Mouse (Mus musculus) intestine, embryonic 14.5 days (tissue): ENCODE results near the gene Kdm5b. TPM values are rescaled to one million over a fixed set of nuclear protein-coding genes. Genes with fewer than 3 reads are reported as not detected.

ENCODE experiments used
- ATAC-seq: fragments of 200-750 bp; cut with Nextera tagmentation; replicated peaks from 2 replicates; pipeline ENCODE4 v1.8.0; 2017; ENCODE audit warnings: low read depth, moderate number of reproducible peaks, moderate TSS enrichment, moderate library complexity; ENCODE audit not compliant: low FRiP score, low TSS enrichment
- DNase-seq: peaks from one replicate; pipeline ENCODE4 v3.0.0-alpha.2; 2018; ENCODE audit warnings: low spot score
- H3K27ac ChIP-seq: fragments of 300-500 bp; sonication (generic); 2 replicates; pipeline ENCODE4 v1.5.1; 2014; ENCODE audit warnings: low read depth, mild to moderate bottlenecking, control low read depth
- H3K27me3 ChIP-seq: fragments of 300-500 bp; sonication (generic); replicated peaks from 2 replicates; pipeline ENCODE4 v1.6.1; 2014; ENCODE audit warnings: low read length, control low read depth; ENCODE audit not compliant: control insufficient read depth, insufficient read depth
- H3K36me3 ChIP-seq: fragments of 300-500 bp; sonication (generic); 2 replicates; pipeline ENCODE4 v1.6.1; 2014; ENCODE audit warnings: low read length, control low read depth; ENCODE audit not compliant: control insufficient read depth, insufficient read depth
- H3K4me1 ChIP-seq: fragments of 300-500 bp; sonication (generic); replicated peaks from 2 replicates; pipeline ENCODE4 v1.6.1; 2014; ENCODE audit warnings: low read length, control low read depth, mixed read lengths; ENCODE audit not compliant: control insufficient read depth, insufficient read depth
- H3K4me2 ChIP-seq: fragments of 300-500 bp; sonication (generic); 2 replicates; pipeline ENCODE4 v1.6.1; 2014; ENCODE audit warnings: low read length
- H3K4me3 ChIP-seq: fragments of 300-500 bp; sonication (generic); 2 replicates; pipeline ENCODE4 v1.5.1; 2014; ENCODE audit warnings: low read depth, low read length, control low read depth, mixed read lengths
- H3K9ac ChIP-seq: fragments of 300-500 bp; sonication (generic); 2 replicates; pipeline ENCODE4 v1.6.1; 2014; ENCODE audit warnings: mild to moderate bottlenecking, low read length
- H3K9me3 ChIP-seq: fragments of 300-500 bp; sonication (generic); 2 replicates; pipeline ENCODE4 v1.6.1; 2016; ENCODE audit warnings: low read length, control low read depth; ENCODE audit not compliant: control insufficient read depth
- WGBS: fragments of 180-500 bp; shearing (Covaris S2); extraction: QIAGEN DNeasy Blood & Tissue Kit; methylation state at CpG from one replicate; pipeline ENCODE4 v1.1.7; 2014; 5-methylcytosine and 5-hydroxymethylcytosine counted together
- polyA plus RNA-seq: library from polyadenylated mRNA; unstranded; fragments of >200 nt; fragmentation: Nextera tagmentation; extraction: Ambion mirVana; gene quantifications from 2 replicates; pipeline ENCODE4 v1.2.1, GENCODE M21; 2014

Kdm5b gene
- polyA plus RNA-seq, 1 experiment from 2014 or later: 54.2 TPM

DNA sequence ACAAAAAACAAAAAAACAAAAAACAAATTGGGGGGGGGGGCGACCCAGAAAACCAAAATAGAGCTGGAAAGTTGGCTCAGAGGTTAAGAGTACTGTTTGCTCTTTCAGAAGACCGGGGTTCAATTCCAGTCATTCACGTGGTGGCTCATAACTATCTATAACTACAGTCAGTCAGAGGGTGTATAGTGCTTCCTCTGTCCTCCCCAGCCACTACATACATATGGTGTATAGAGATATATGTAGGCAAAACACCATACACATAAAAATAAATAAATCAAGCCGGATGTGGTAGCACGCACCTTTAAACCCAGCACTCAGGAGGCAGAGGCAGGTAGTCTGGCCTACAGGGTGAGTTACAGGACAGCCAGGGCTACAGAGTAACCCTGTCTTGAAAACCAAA lies 54.6 kb downstream of the Kdm5b start:
- DNase-seq: no peak
- no peak for ATAC-seq
- Histone ChIP-seq H3K27me3 (no peaks in the 10 kb centered on the region), H3K4me3 (no peak overlapping the region), H3K4me1 (no peaks in the 10 kb centered on the region), H3K9me3 (no peaks in the 10 kb centered on the region), H3K36me3 (peaks cover 76% of the 10 kb centered on the region), H3K27ac (no peak overlapping the region), H3K4me2 (no peak overlapping the region), H3K9ac (no peak overlapping the region)
- WGBS: 94% methylated on average over 5 of the region's 5 CpGs

DNA sequence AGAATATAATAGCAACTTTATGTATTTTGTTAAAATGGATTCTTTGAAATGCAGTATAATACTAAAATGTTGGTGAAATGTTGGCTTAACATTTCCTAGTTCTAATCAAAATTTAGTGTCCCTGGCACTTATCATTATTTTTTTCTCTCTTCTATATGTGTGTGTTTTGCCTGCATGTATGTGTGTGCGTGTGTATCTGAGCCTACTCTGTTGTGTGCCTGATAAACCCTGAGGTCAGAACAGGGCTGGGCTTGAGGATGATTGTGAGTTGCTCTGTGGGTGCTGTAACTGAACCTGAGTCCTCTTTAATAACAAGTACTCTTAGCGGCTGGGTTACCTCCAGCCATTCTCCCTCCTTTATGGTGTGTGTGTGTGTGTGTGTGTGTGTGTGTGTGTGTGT lies 55.0 kb downstream of the Kdm5b start:
- ATAC-seq (no peak), DNase-seq (no peak)
- H3K36me3 ChIP-seq: peaks cover 80% of the 10 kb centered on the region
- WGBS: 90% methylated on average over 2 of the region's 2 CpGs
- no peak overlapping the region for H3K4me3 ChIP-seq
- no peak overlapping the region for H3K9ac ChIP-seq
- no peaks in the 10 kb centered on the region for H3K27me3 ChIP-seq
- no peak overlapping the region for H3K27ac ChIP-seq
- H3K4me1 ChIP-seq: no peaks in the 10 kb centered on the region
- no peak overlapping the region for H3K4me2 ChIP-seq
- H3K9me3 ChIP-seq: no peaks in the 10 kb centered on the region

DNA sequence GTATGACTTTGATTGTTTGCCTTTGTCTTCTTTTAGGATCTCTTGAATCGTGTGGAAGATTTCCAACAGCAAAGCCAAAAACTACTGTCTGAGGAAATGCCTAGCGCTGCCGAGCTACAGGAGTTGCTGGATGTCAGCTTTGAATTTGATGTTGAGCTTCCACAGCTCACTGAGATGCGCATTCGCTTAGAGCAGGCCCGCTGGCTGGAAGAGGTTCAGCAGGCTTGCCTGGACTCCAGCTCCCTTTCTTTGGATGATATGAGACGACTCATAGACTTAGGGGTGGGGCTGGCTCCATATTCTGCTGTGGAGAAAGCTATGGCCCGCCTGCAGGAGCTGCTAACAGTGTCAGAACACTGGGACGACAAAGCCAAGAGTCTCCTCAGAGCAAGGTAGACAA lies 57.7 kb downstream of the Kdm5b start:
- Histone ChIP-seq H3K27me3 (no peaks in the 10 kb centered on the region), H3K27ac (no peak overlapping the region), H3K4me3 (no peak overlapping the region), H3K4me1 (no peaks in the 10 kb centered on the region), H3K9me3 (no peaks in the 10 kb centered on the region), H3K4me2 (no peak overlapping the region), H3K9ac (no peak overlapping the region), H3K36me3 (peaks cover 91% of the 10 kb centered on the region)
- 80% methylated on average over 9 of the region's 9 CpGs for WGBS
- ATAC-seq (no peak), DNase-seq (no peak)

DNA sequence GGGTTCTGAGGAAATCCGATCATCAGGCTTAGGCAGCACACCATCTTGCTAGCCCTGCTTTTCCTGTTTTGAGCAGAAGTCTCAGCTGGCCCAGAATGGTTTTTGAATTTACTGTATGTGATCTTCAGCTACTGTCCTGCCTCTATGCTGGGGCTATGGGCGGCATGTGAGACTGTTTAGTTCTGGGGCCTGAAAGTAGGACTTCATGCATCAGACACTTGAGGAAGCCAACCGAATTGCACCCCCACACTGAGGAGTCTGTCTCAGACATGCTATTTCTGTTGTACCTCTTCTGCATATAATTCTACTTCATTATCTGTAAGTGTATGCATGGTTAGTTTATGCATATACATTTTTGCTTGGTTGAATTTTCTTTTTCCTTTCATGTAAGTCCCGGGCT lies 65.4 kb downstream of the Kdm5b start:
- Histone ChIP-seq H3K4me3 (no peak overlapping the region), H3K4me2 (no peak overlapping the region), H3K36me3 (peaks cover 98% of the 10 kb centered on the region), H3K9ac (no peak overlapping the region), H3K27ac (no peak overlapping the region), H3K27me3 (no peaks in the 10 kb centered on the region), H3K9me3 (no peaks in the 10 kb centered on the region), H3K4me1 (no peaks in the 10 kb centered on the region)
- 93% methylated on average over 4 of the region's 4 CpGs for WGBS
- ATAC-seq: no peak
- no peak for DNase-seq

DNA sequence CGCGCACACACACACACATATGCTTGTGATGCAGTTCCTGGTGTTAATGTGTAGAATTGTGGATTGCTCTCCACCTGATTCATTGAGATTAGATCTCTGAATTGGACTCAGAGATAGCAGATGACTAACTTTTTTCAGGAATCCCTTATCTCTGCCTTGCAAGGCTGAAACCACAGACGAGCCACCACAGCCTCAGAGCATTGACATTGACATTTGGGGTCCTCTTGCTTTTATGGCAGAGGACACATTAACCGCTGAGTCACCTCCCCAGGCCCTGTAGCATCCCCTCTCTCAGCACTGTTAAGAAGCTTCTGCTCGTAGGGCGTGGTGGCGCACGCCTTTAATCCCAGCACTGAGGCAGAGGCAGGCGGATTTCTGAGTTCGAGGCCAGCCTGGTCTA lies 69.5 kb downstream of the Kdm5b start:
- peaks cover 95% of the 10 kb centered on the region for H3K36me3 ChIP-seq

DNA sequence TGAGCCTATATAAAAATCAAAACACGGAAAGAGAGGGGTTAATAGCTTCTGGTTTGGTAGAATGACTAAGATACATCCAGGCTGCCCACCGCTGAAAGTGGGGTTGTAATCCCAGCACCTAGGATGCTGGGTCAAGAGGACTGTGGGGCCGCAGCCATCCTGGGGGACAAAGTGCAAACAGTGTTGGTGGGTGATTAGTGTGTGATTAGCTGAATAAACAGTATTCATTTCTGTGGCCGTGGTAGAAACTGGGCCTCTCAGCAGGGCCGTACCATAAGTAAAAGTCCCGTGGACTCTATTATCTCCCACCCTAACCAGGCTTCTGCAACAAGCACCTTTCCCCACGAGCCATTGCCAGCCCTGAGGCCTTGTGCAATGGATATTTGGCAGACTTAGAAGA lies 74.3 kb downstream of the Kdm5b start:
- Histone ChIP-seq H3K4me1 (no peaks in the 10 kb centered on the region), H3K27ac (no peak overlapping the region), H3K36me3 (peaks cover 52% of the 10 kb centered on the region), H3K9ac (no peak overlapping the region), H3K4me2 (no peak overlapping the region), H3K27me3 (no peaks in the 10 kb centered on the region), H3K9me3 (no peaks in the 10 kb centered on the region), H3K4me3 (no peak overlapping the region)
- no peak for ATAC-seq
- no peak for DNase-seq
- 61% methylated on average over 7 of the region's 7 CpGs for WGBS

More for the DNA sequence above, 69.5 kb downstream of the Kdm5b start:
- DNase-seq (no peak), ATAC-seq (no peak)
- Histone ChIP-seq H3K4me2 (no peak overlapping the region), H3K9ac (no peak overlapping the region), H3K4me3 (no peak overlapping the region), H3K27me3 (no peaks in the 10 kb centered on the region), H3K27ac (no peak overlapping the region), H3K9me3 (no peaks in the 10 kb centered on the region), H3K4me1 (no peaks in the 10 kb centered on the region)
- whole genome bisulfite sequencing: 86% methylated on average over 10 of the region's 10 CpGs

DNA sequence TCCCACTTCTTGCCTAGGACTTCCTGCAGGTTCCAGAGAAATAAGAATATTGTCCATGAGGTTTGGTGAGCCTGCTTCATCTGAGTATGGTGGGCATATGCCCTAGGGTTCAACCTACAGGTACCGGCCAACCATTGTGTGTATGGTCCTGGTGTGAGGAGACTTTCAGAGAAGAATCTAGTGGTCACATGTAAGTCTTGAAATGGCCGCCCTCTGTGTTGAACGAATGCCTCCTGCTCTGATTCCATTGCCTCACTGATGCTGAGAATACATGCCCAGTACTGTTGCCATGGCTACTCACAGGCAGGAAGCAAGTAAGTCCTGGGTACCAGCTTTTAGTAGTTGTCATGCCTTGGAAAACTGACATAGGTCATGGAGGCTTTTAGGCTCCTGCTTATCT lies 76.3 kb downstream of the Kdm5b start:
- no peak for DNase-seq
- no peak overlapping the region for H3K4me2 ChIP-seq
- peaks cover 33% of the 10 kb centered on the region for H3K36me3 ChIP-seq
- peak; percentile 11; the same call in 1 of the 2 replicates for ATAC-seq
- no peak overlapping the region for H3K27ac ChIP-seq
- no peaks in the 10 kb centered on the region for H3K27me3 ChIP-seq
- H3K9me3 ChIP-seq: no peaks in the 10 kb centered on the region
- H3K4me1 ChIP-seq: no peaks in the 10 kb centered on the region
- no peak overlapping the region for H3K4me3 ChIP-seq
- WGBS: 70% methylated on average over 3 of the region's 3 CpGs
- H3K9ac ChIP-seq: no peak overlapping the region

DNA sequence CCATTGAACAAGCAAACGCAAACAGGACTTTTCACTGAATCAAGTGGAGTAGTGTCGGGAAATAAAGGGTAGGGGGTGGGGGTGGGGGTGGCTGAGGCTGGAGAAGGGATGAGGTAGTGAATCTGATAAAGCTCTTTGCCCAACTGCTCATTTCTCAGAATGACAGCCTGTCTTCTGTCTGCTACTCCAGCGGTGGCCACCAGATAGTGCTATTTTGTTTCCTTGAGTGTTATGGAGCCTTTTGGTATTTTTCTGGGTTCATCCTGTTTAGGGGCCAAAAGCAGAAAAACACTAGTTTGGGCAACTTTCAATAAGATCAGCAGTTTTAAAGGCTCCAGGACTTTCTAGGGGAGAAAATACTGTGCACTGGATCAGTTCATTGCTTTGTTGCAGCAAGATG lies 76.7 kb downstream of the Kdm5b start:
- Histone ChIP-seq H3K9me3 (no peaks in the 10 kb centered on the region), H3K27me3 (no peaks in the 10 kb centered on the region), H3K36me3 (peaks cover 28% of the 10 kb centered on the region), H3K4me2 (no peak overlapping the region), H3K9ac (no peak overlapping the region), H3K27ac (no peak overlapping the region), H3K4me1 (no peaks in the 10 kb centered on the region), H3K4me3 (no peak overlapping the region)
- ATAC-seq (0 out of 2 replicates have a peak, but pooled peaks have one; percentile 9), DNase-seq (no peak)
- WGBS: 12% methylated on average over 3 of the region's 3 CpGs

DNA sequence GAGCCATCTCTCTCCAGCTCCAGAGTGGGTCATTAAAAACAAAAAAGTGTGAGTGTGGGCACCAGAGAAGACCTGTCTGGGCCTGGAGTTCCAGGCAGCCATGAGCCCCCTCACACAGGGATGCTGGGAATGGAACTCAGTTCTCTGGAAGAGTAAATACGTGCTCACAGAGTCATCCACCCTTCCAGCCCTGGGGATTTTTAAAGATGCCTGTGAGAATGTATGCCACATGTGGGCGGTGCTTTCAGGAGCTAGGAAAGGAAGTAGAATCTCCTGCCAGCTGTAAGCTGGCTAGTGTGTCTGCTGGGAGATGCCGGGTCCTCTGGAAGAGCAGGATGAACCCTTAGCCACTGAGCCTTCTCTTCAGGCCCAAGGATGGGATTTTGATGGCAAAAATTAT lies 78.1 kb downstream of the Kdm5b start:
- no peak for ATAC-seq

More for the DNA sequence above, 78.1 kb downstream of the Kdm5b start:
- H3K36me3 ChIP-seq: peaks cover 15% of the 10 kb centered on the region
- DNase-seq: no peak
- no peak overlapping the region for H3K4me3 ChIP-seq
- no peak overlapping the region for H3K9ac ChIP-seq
- no peaks in the 10 kb centered on the region for H3K4me1 ChIP-seq
- H3K27ac ChIP-seq: no peak overlapping the region
- H3K9me3 ChIP-seq: no peaks in the 10 kb centered on the region
- no peak overlapping the region for H3K4me2 ChIP-seq
- WGBS: 37% methylated on average over 3 of the region's 3 CpGs
- 0 out of 2 replicates have a peak, but pooled peaks cover 4% of the 10 kb centered on the region for H3K27me3 ChIP-seq
